Mouse (Mus musculus) bone marrow macrophage, adult 2 months (primary cell): ENCODE measurements around the gene Syt1. TPM values are rescaled to one million over a fixed set of nuclear protein-coding genes. Genes with fewer than 3 reads are reported as not detected.

Experiments used
- H3K27ac ChIP-seq: 2 replicates; pipeline ENCODE4 v1.5.1; 2012; ENCODE audit warnings: low read depth, low read length; ENCODE audit not compliant: insufficient read depth
- H3K4me1 ChIP-seq: 2 replicates; pipeline ENCODE4 v1.6.1; 2012; ENCODE audit warnings: low read length; ENCODE audit not compliant: control insufficient read depth, insufficient read depth
- H3K4me3 ChIP-seq: 2 replicates; pipeline ENCODE4 v1.5.1; 2012; ENCODE audit warnings: mild to moderate bottlenecking, low read length, moderate library complexity; ENCODE audit not compliant: insufficient read depth
- CTCF ChIP-seq: IDR thresholded peaks from 2 replicates; pipeline ENCODE4 v1.5.1; 2012; ENCODE audit warnings: low read depth, mild to moderate bottlenecking, low read length, moderate library complexity
- POLR2A ChIP-seq: IDR thresholded peaks from 2 replicates; pipeline ENCODE4 v1.6.1; 2012; ENCODE audit warnings: mild to moderate bottlenecking, low read depth, low read length, borderline replicate concordance
- polyA plus RNA-seq: library from polyadenylated mRNA; stranded (reverse); fragments of >200 nt; gene quantifications from 2 replicates; pipeline ENCODE4 v1.2.4, GENCODE M21; 2012; ENCODE audit not compliant: missing spikeins, insufficient read depth, insufficient read length

Gene Syt1
- polyA plus RNA-seq, 1 experiment, result not detected

DNA sequence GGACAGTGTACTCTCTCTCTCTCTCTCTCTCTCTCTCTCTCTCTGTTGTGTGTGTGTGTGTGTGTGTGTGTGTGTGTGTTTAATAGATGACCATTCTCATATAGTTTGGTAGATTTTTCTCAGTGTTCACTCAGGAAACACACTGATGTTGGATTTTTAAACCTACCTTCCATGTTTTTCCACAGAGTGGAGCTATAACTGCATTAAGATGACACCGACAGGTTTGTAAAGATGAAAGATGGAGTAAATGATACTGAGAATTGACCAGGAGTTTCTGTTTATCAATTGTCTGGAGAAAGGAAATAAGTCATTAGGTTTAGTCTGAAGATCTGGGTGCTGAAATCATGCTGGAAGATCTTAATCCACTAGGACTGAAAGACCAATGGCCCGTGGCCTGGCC, 554.9 kb downstream of the Syt1 start:
- Histone ChIP-seq H3K4me3 (no peak overlapping the region), H3K4me1 (no peaks in the 10 kb centered on the region), H3K27ac (no peak overlapping the region)
- TF ChIP-seq POLR2A (no peak), CTCF (no peak)

DNA sequence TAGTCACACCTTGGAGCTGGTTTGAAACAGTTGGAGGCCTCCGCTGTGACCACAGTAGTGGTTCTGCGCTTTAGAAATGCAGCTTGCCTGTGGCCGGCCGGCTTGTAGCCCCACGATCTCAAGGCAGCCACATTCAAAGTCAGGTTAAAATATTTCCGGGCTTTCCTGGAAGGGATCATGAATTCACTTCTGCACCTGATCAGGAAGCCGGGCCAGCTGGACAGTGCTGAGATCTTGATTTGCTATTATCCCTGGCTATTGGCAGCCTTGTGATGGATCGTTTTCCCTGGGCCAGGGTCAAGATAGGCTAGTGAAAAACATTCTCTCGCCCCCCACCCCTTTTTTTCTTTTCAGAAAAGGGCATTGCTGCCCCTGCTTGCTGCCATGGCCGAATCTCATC, 555.6 kb downstream of the Syt1 start:
- Histone ChIP-seq H3K27ac (no peak overlapping the region), H3K4me1 (no peaks in the 10 kb centered on the region), H3K4me3 (no peak overlapping the region)
- no peak for TF ChIP-seq CTCF
- TF ChIP-seq POLR2A, result no peak

DNA sequence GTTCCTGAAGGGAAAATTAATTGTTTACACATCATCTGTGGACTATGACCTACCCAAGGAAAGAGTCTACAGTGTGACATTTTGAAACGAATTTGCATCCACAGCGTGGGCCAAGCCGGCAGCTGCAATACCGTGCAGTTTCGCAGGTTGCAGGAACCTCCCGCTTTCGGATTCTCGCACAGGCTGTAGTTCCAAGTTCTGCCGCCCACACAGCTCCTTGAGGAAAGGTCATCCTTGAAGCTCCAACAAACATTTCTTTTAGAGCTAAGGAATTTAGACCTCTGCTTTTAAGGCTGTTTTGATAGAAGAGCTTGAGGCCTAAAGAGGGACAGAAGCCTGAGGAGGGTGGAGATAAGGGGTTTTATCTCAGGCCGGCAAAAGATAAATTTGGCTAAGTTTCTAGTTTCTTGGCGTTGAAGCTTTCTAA, 556.1 kb downstream of the Syt1 start:
- Histone ChIP-seq H3K27ac (no peak overlapping the region), H3K4me3 (no peak overlapping the region)
- no peak for TF ChIP-seq POLR2A
- no peak for TF ChIP-seq CTCF

DNA sequence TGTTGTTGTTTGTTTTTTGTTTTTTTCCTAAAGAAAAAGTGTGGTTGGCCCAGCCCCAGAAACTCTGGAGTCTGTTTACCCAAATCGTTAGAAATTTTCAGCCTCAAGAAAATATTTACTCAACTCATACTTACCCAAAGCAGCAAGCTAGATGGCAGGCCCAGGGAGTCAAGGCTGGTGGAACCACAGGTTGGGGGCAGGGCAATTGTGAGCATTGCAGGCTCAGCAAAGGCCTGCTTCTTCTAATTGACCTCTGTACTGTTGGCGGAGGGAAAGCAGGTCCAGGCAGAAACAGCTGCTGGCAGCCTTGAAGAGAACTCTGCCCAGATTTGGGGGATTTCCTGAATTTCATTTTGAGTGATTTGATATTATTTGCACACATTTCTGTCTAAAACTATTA, 557.2 kb downstream of the Syt1 start:
- no peak overlapping the region for H3K4me3 ChIP-seq
- TF ChIP-seq CTCF (no peak), POLR2A (no peak)
- no peaks in the 10 kb centered on the region for H3K4me1 ChIP-seq
- no peak overlapping the region for H3K27ac ChIP-seq

More for the DNA sequence above, 556.1 kb downstream of the Syt1 start:
- H3K4me1 ChIP-seq, result no peaks in the 10 kb centered on the region

DNA sequence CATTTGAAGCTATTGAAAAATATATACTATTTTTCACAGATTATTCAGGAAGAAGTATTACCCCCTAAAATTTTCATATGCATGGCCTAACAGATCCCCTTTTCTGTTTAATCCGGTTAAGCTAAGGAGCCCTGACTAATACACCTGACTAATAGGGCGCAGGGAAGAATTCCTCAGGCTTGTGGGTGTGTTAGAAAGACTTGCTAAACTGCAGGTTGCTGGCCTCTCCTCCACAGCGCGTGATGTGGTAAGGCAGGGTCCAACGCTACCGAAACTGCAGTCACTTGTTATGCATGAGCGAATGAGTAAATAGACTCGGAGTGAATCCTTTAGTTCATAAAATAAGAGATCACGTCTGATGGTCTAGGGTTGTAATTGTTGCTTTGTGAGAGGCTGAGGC, 558.4 kb downstream of the Syt1 start:
- Histone ChIP-seq H3K4me3 (no peak overlapping the region), H3K27ac (no peak overlapping the region), H3K4me1 (no peaks in the 10 kb centered on the region)
- TF ChIP-seq CTCF (no peak), POLR2A (no peak)

DNA sequence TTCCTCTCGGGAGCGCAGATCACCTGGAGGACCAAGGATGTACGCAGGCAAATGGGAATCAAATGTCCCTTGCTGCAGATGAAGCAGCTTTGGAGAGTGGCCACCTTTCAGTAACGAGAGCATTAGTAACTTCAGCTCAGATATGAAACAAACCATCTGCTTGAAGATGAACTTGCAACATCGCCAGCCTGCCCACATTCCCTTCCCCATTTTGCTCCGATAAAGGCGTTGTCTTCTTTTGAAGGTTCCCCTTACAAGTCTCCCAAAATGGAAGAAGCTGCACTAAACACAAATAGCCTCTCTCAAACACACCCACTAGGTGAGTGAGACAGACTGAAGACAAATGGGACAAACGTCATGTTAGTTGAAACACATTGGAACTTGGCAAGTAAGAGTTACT, 559.3 kb downstream of the Syt1 start:
- TF ChIP-seq CTCF, result no peak
- no peak for TF ChIP-seq POLR2A
- H3K27ac ChIP-seq, result no peak overlapping the region
- H3K4me3 ChIP-seq, result no peak overlapping the region

DNA sequence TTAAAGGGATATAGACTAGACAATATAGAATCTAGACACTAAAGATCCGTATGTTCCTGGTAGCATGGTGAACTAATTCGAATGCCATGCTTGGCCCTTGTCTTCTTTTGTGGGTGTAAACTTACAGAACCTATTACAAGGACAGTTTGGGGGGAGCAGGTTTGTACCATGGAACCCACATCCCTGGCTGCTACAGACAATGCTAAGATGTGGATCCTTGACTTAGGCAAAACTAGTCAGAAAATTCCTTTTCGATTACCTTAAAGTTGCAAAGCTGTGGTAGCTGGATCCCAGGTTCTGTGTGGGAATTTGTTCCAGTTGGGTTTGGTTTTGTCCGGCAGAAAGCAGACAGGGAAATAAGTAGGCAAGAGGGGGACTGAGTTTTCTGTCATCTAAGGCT, 560.4 kb downstream of the Syt1 start:
- H3K4me1 ChIP-seq, result no peaks in the 10 kb centered on the region
- H3K4me3 ChIP-seq, result no peak overlapping the region
- no peak overlapping the region for H3K27ac ChIP-seq
- TF ChIP-seq CTCF, result no peak
- TF ChIP-seq POLR2A, result no peak

More for the DNA sequence above, 559.3 kb downstream of the Syt1 start:
- no peaks in the 10 kb centered on the region for H3K4me1 ChIP-seq

DNA sequence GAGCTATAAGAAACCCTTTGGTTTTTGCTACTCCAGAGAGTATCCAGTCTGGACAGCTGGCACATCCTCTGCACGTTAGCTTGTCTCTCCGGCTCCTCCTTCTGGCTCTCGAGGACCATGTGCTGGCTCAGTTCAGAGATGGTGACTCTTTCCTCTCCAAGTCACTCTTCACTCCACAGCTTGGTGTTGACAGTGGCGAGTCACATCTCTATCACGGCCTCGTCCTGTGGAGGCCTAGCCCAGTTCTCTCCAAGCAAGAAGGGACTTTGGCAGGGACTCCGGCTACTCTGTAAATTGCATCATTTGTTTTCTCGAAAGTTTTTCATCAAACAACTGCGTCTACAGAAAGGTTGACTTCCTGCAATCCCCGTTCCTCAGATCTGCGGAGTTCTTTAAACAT, 562.4 kb downstream of the Syt1 start:
- Histone ChIP-seq H3K4me1 (no peaks in the 10 kb centered on the region), H3K27ac (no peak overlapping the region), H3K4me3 (no peak overlapping the region)
- no peak for TF ChIP-seq CTCF
- no peak for TF ChIP-seq POLR2A
